Mouse (Mus musculus) C2C12 (cell line): ENCODE data around the gene Mok.

Experiments used
- CEBPB ChIP-seq: IDR thresholded peaks from one replicate; pipeline ENCODE4 v1.6.1; 2011; ENCODE audit warnings: low read depth, mild to moderate bottlenecking, control low read depth, moderate library complexity
- CTCF ChIP-seq: IDR thresholded peaks from one replicate; pipeline ENCODE4 v1.5.1; 2011; ENCODE audit not compliant: control insufficient read depth, insufficient read depth, insufficient read length
- USF1 ChIP-seq: IDR thresholded peaks from one replicate; pipeline ENCODE4 v1.6.1; 2011; ENCODE audit warnings: low read depth, mild to moderate bottlenecking, control low read depth, moderate library complexity

GRCm38 (mm10) chr12:110888106-110888505 lies 47.4 kb upstream of the Mok start:
- no peak for TF ChIP-seq CTCF
- no peak for TF ChIP-seq CEBPB
- no peak for TF ChIP-seq USF1
